Mouse (Mus musculus) liver, embryonic 11.5 days (tissue): ENCODE data around the gene Pdhb. TPM values are rescaled to one million over a fixed set of nuclear protein-coding genes. Genes with fewer than 3 reads are reported as not detected.

ENCODE experiments used
- ATAC-seq: fragments of 200-750 bp; cut with Nextera tagmentation; replicated peaks from 2 replicates; pipeline ENCODE4 v1.8.0; 2017; ENCODE audit warnings: moderate number of reproducible peaks, mild to moderate bottlenecking, moderate TSS enrichment, moderate library complexity; ENCODE audit not compliant: low FRiP score
- DNase-seq: peaks from one replicate; pipeline ENCODE4 v3.0.0-alpha.2; 2017; ENCODE audit warnings: low spot score
- H3K27ac ChIP-seq: fragments of 300-500 bp; sonication (generic); 2 replicates; pipeline ENCODE4 v1.5.1; 2014; ENCODE audit warnings: mild to moderate bottlenecking, low read depth, low read length, control low read depth
- H3K27me3 ChIP-seq: fragments of 300-500 bp; sonication (generic); replicated peaks from 2 replicates; pipeline ENCODE4 v1.6.1; 2014; ENCODE audit warnings: low read length, mixed read lengths; ENCODE audit not compliant: control insufficient read depth, insufficient read depth
- H3K36me3 ChIP-seq: fragments of 300-500 bp; sonication (generic); 2 replicates; pipeline ENCODE4 v1.6.1; 2014; ENCODE audit warnings: mild to moderate bottlenecking, low read length, moderate library complexity, mixed read lengths; ENCODE audit not compliant: control insufficient read depth, insufficient read depth
- H3K4me1 ChIP-seq: fragments of 300-500 bp; sonication (generic); replicated peaks from 2 replicates; pipeline ENCODE4 v1.6.1; 2014; ENCODE audit warnings: low read length, mixed read lengths; ENCODE audit not compliant: control insufficient read depth, insufficient read depth
- H3K4me2 ChIP-seq: fragments of 300-500 bp; sonication (generic); 2 replicates; pipeline ENCODE4 v1.6.1; 2014; ENCODE audit warnings: mild to moderate bottlenecking, control low read depth, moderate library complexity
- H3K4me3 ChIP-seq: fragments of 300-500 bp; sonication (generic); 2 replicates; pipeline ENCODE4 v1.5.1; 2014; ENCODE audit warnings: low read depth, low read length, control low read depth
- H3K9ac ChIP-seq: fragments of 300-500 bp; sonication (generic); 2 replicates; pipeline ENCODE4 v1.6.1; 2014; ENCODE audit warnings: low read depth, low read length, control low read depth
- H3K9me3 ChIP-seq: fragments of 300-500 bp; sonication (generic); 2 replicates; pipeline ENCODE4 v1.6.1; 2016; ENCODE audit warnings: low read length, inconsistent platforms, mixed read lengths; ENCODE audit not compliant: control insufficient read depth
- WGBS: fragments of 180-500 bp; shearing (Covaris S2); extraction: QIAGEN DNeasy Blood & Tissue Kit; methylation state at CpG from one replicate; pipeline ENCODE4 v1.1.7; 2014; 5-methylcytosine and 5-hydroxymethylcytosine counted together
- polyA plus RNA-seq: library from polyadenylated mRNA; unstranded; fragments of >200 nt; fragmentation: Nextera tagmentation; extraction: Ambion mirVana; gene quantifications from 2 replicates; pipeline ENCODE4 v1.2.1, GENCODE M21; 2014

The Pdhb gene
- polyA plus RNA-seq, 1 experiment from 2014 or later = 196 TPM

GRCm38 (mm10) chr14:8206179-8206910 is 33.5 kb upstream of the Pdhb start:
- Histone ChIP-seq H3K9me3 (no peaks in the 10 kb centered on the region), H3K27ac (no peak overlapping the region), H3K27me3 (no peaks in the 10 kb centered on the region), H3K4me3 (no peak overlapping the region), H3K4me1 (0 out of 2 replicates have a peak, but pooled peaks cover 2% of the 10 kb centered on the region), H3K36me3 (no peaks in the 10 kb centered on the region), H3K4me2 (no peak overlapping the region), H3K9ac (no peak overlapping the region)
- ATAC-seq (no peak), DNase-seq (no peak)
- WGBS = 53% methylated on average over 9 of the region's 9 CpGs

- H3K9me3 ChIP-seq = no peaks in the 10 kb centered on the region
- ATAC-seq (no peak), DNase-seq (no peak)
- H3K36me3 ChIP-seq = no peaks in the 10 kb centered on the region
- H3K27ac ChIP-seq = no peak overlapping the region
- 81% methylated on average over 3 of the region's 3 CpGs for WGBS
- H3K4me2 ChIP-seq = no peak overlapping the region
- no peak overlapping the region for H3K4me3 ChIP-seq
- no peak overlapping the region for H3K9ac ChIP-seq
- H3K4me1 ChIP-seq = 0 out of 2 replicates have a peak, but pooled peaks cover 2% of the 10 kb centered on the region
- H3K27me3 ChIP-seq = no peaks in the 10 kb centered on the region
These were observed 28.9 kb upstream of the Pdhb start for GRCm38 (mm10) chr14:8201715-8202114.

- H3K4me1 ChIP-seq = no peaks in the 10 kb centered on the region
- no peaks in the 10 kb centered on the region for H3K9me3 ChIP-seq
- H3K27me3 ChIP-seq = no peaks in the 10 kb centered on the region
- H3K9ac ChIP-seq = no peak overlapping the region
- H3K36me3 ChIP-seq = no peaks in the 10 kb centered on the region
- no peak for DNase-seq
- 82% methylated on average over 5 of the region's 5 CpGs for WGBS
- H3K4me3 ChIP-seq = no peak overlapping the region
- H3K4me2 ChIP-seq = no peak overlapping the region
- ATAC-seq = no peak
- no peak overlapping the region for H3K27ac ChIP-seq
These were observed 27.9 kb upstream of the Pdhb start for GRCm38 (mm10) chr14:8200769-8201168.

GRCm38 (mm10) chr14:8192727-8193126 is 19.9 kb upstream of the Pdhb start:
- Histone ChIP-seq H3K4me1 (no peaks in the 10 kb centered on the region), H3K4me2 (no peak overlapping the region), H3K9me3 (no peaks in the 10 kb centered on the region), H3K36me3 (no peaks in the 10 kb centered on the region), H3K27ac (no peak overlapping the region), H3K9ac (no peak overlapping the region), H3K27me3 (no peaks in the 10 kb centered on the region), H3K4me3 (no peak overlapping the region)
- DNase-seq (no peak), ATAC-seq (no peak)
- WGBS = 88% methylated on average over 6 of the region's 6 CpGs

GRCm38 (mm10) chr14:8191331-8191965 is 18.6 kb upstream of the Pdhb start:
- DNase-seq (no peak), ATAC-seq (no peak)
- Histone ChIP-seq H3K36me3 (no peaks in the 10 kb centered on the region), H3K9me3 (no peaks in the 10 kb centered on the region), H3K4me3 (no peak overlapping the region), H3K27ac (no peak overlapping the region), H3K4me1 (no peaks in the 10 kb centered on the region), H3K9ac (no peak overlapping the region), H3K27me3 (no peaks in the 10 kb centered on the region), H3K4me2 (no peak overlapping the region)
- WGBS = 69% methylated on average over 12 of the region's 12 CpGs

GRCm38 (mm10) chr14:8190556-8190955 is 17.7 kb upstream of the Pdhb start:
- no peaks in the 10 kb centered on the region for H3K36me3 ChIP-seq
- H3K4me2 ChIP-seq = no peak overlapping the region
- no peak overlapping the region for H3K27ac ChIP-seq
- no peaks in the 10 kb centered on the region for H3K9me3 ChIP-seq
- 93% methylated on average over 3 of the region's 3 CpGs for WGBS
- no peak overlapping the region for H3K4me3 ChIP-seq
- no peak for DNase-seq
- no peaks in the 10 kb centered on the region for H3K4me1 ChIP-seq
- no peaks in the 10 kb centered on the region for H3K27me3 ChIP-seq
- no peak overlapping the region for H3K9ac ChIP-seq
- no peak for ATAC-seq

- ATAC-seq = no peak
- no peak overlapping the region for H3K4me3 ChIP-seq
- DNase-seq = no peak
- 0 out of 2 replicates have a peak, but pooled peaks cover 2% of the 10 kb centered on the region for H3K9me3 ChIP-seq
- no peaks in the 10 kb centered on the region for H3K36me3 ChIP-seq
- no peak overlapping the region for H3K27ac ChIP-seq
- no peaks in the 10 kb centered on the region for H3K4me1 ChIP-seq
- no peak overlapping the region for H3K4me2 ChIP-seq
- H3K9ac ChIP-seq = no peak overlapping the region
- no peaks in the 10 kb centered on the region for H3K27me3 ChIP-seq
- 86% methylated on average over 6 of the region's 6 CpGs for WGBS
These were observed 13.6 kb upstream of the Pdhb start for GRCm38 (mm10) chr14:8186278-8187045.

- no peak overlapping the region for H3K9ac ChIP-seq
- H3K4me3 ChIP-seq = no peak overlapping the region
- H3K4me2 ChIP-seq = no peak overlapping the region
- no peaks in the 10 kb centered on the region for H3K36me3 ChIP-seq
- H3K27ac ChIP-seq = no peak overlapping the region
- H3K27me3 ChIP-seq = no peaks in the 10 kb centered on the region
- DNase-seq (no peak), ATAC-seq (no peak)
- 70% methylated on average over 3 of the region's 3 CpGs for WGBS
- no peaks in the 10 kb centered on the region for H3K4me1 ChIP-seq
- 0 out of 2 replicates have a peak, but pooled peaks cover 2% of the 10 kb centered on the region for H3K9me3 ChIP-seq
These were observed 10.5 kb upstream of the Pdhb start for GRCm38 (mm10) chr14:8183330-8183729.
